Mouse (Mus musculus) MEL (cell line): ENCODE data around the gene Tjp3. TPM values are rescaled to one million over a fixed set of nuclear protein-coding genes. Genes with fewer than 3 reads are reported as not detected.

ENCODE experiments used
- DNase-seq: peaks from one replicate; pipeline ENCODE4 v3.0.0; 2011; ENCODE audit warnings: low read depth, low spot score
- H3K27ac ChIP-seq: 2 replicates; pipeline ENCODE4 v1.5.1; 2012; ENCODE audit warnings: low read depth, mild to moderate bottlenecking, control low read depth, low read length, moderate library complexity; ENCODE audit not compliant: control insufficient read depth
- H3K27me3 ChIP-seq, 2 experiments: fragments of 150-350 bp in 1 of 2; sonication (generic) in 1 of 2; 2 replicates each; pipeline ENCODE4 v1.6.1; 2012; ENCODE audit warnings: low read length in 2 of 2, mild to moderate bottlenecking in 2 of 2, improper control_type of control experiment in 1 of 2, moderate library complexity in 1 of 2; ENCODE audit not compliant: insufficient read depth in 2 of 2, control insufficient read depth in 1 of 2
- H3K36me3 ChIP-seq, 2 experiments: 2 replicates each; pipeline ENCODE4 v1.6.1; 2012 to 2014; ENCODE audit warnings: low read length in 2 of 2, improper control_type of control experiment in 1 of 2, inconsistent platforms in 1 of 2, mild to moderate bottlenecking in 1 of 2; ENCODE audit not compliant: insufficient read depth in 2 of 2, control insufficient read depth in 1 of 2
- H3K4me1 ChIP-seq, 2 experiments: fragments of 150-350 bp in 1 of 2; sonication (generic) in 1 of 2; 2 replicates each; pipeline ENCODE4 v1.6.1; 2012; ENCODE audit warnings: low read length in 2 of 2, improper control_type of control experiment in 1 of 2, mild to moderate bottlenecking in 1 of 2; ENCODE audit not compliant: insufficient read depth in 2 of 2, control insufficient read depth in 1 of 2
- H3K4me3 ChIP-seq, 2 experiments: fragments of 150-350 bp in 1 of 2; sonication (generic) in 1 of 2; 2 replicates each; pipeline ENCODE4 v1.5.1; 2012; ENCODE audit warnings: low read depth in 2 of 2, low read length in 2 of 2, mild to moderate bottlenecking in 2 of 2, moderate library complexity in 2 of 2, control low read depth in 1 of 2, improper control_type of control experiment in 1 of 2; ENCODE audit not compliant: control insufficient read depth in 1 of 2, insufficient read depth in 1 of 2
- H3K79me2 ChIP-seq: 2 replicates; pipeline ENCODE4 v1.6.1; 2012; ENCODE audit warnings: mild to moderate bottlenecking, low read length, moderate library complexity; ENCODE audit not compliant: control insufficient read depth, poor library complexity, insufficient read depth
- H3K9ac ChIP-seq: 2 replicates; pipeline ENCODE4 v1.6.1; 2012; ENCODE audit warnings: low read depth, mild to moderate bottlenecking, control low read depth, low read length, moderate library complexity; ENCODE audit not compliant: control insufficient read depth, poor library complexity, severe bottlenecking
- H3K9me3 ChIP-seq: fragments of 150-350 bp; sonication (generic); replicated peaks from 2 replicates; pipeline ENCODE4 v1.6.1; 2012; ENCODE audit warnings: mild to moderate bottlenecking, low read length, improper control_type of control experiment, moderate library complexity; ENCODE audit not compliant: insufficient read depth
- CHD2 ChIP-seq: IDR thresholded peaks from 2 replicates; pipeline ENCODE4 v1.6.1; 2011; ENCODE audit warnings: low read length, improper control_type of control experiment
- CTCF ChIP-seq, 3 experiments: IDR thresholded peaks in 2 of 3; conservative IDR thresholded peaks in 1 of 3; 2 replicates each; pipeline ENCODE4 v1.5.1; 2011 to 2012; ENCODE audit warnings: low read length in 3 of 3, low read depth in 2 of 3, mild to moderate bottlenecking in 2 of 3, improper control_type of control experiment in 1 of 3, inconsistent platforms in 1 of 3, mixed read lengths in 1 of 3, moderate library complexity in 1 of 3; ENCODE audit not compliant: control insufficient read depth in 1 of 3, insufficient read depth in 1 of 3, poor library complexity in 1 of 3, severe bottlenecking in 1 of 3
- E2F4 ChIP-seq: IDR thresholded peaks from 2 replicates; pipeline ENCODE4 v1.6.1; 2011; ENCODE audit warnings: low read depth, low read length, improper control_type of control experiment, borderline replicate concordance
- ELF1 ChIP-seq: IDR thresholded peaks from 2 replicates; pipeline ENCODE4 v1.6.1; 2014; ENCODE audit warnings: low read depth, mild to moderate bottlenecking, inconsistent platforms, low read length, improper control_type of control experiment, moderate library complexity
- EP300 ChIP-seq, 2 experiments: IDR thresholded peaks; 2 replicates each; pipeline ENCODE4 v1.6.1; 2011; ENCODE audit warnings: improper control_type of control experiment in 2 of 2, low read length in 2 of 2, low read depth in 1 of 2, mild to moderate bottlenecking in 1 of 2
- ETS1 ChIP-seq: IDR thresholded peaks from 2 replicates; pipeline ENCODE4 v1.6.1; 2012; ENCODE audit warnings: low read depth, mild to moderate bottlenecking, inconsistent platforms, low read length, improper control_type of control experiment, moderate library complexity
- GABPA ChIP-seq: IDR thresholded peaks from 2 replicates; pipeline ENCODE4 v1.6.1; 2012; ENCODE audit warnings: low read depth, mild to moderate bottlenecking, inconsistent platforms, low read length, improper control_type of control experiment, moderate library complexity
- GATA1 ChIP-seq: IDR thresholded peaks from 2 replicates; pipeline ENCODE4 v1.6.1; 2011; ENCODE audit warnings: low read depth, low read length, improper control_type of control experiment
- HCFC1 ChIP-seq: IDR thresholded peaks from 2 replicates; pipeline ENCODE4 v1.6.1; 2012; ENCODE audit warnings: low read depth, mild to moderate bottlenecking, inconsistent platforms, low read length, improper control_type of control experiment, moderate library complexity
- JUND ChIP-seq: IDR thresholded peaks from 2 replicates; pipeline ENCODE4 v1.6.1; 2011; ENCODE audit warnings: low read depth, mild to moderate bottlenecking, improper control_type of control experiment, low read length
- MAFK ChIP-seq: IDR thresholded peaks from 2 replicates; pipeline ENCODE4 v1.6.1; 2011; ENCODE audit warnings: low read depth, mild to moderate bottlenecking, low read length, improper control_type of control experiment, borderline replicate concordance
- MAX ChIP-seq: IDR thresholded peaks from 2 replicates; pipeline ENCODE4 v1.6.1; 2011; ENCODE audit warnings: low read length, improper control_type of control experiment
- MEF2A ChIP-seq: IDR thresholded peaks from 2 replicates; pipeline ENCODE4 v1.6.1; 2014; ENCODE audit warnings: low read depth, mild to moderate bottlenecking, inconsistent platforms, low read length, improper control_type of control experiment; ENCODE audit not compliant: poor library complexity, insufficient replicate concordance, severe bottlenecking; ENCODE audit errors: extremely low read depth
- MXI1 ChIP-seq: IDR thresholded peaks from 2 replicates; pipeline ENCODE4 v1.6.1; 2011; ENCODE audit warnings: mild to moderate bottlenecking, low read depth, low read length, improper control_type of control experiment
- MYB ChIP-seq: IDR thresholded peaks from 2 replicates; pipeline ENCODE4 v1.6.1; 2011; ENCODE audit warnings: mild to moderate bottlenecking, low read depth, low read length, improper control_type of control experiment
- NELFE ChIP-seq: IDR thresholded peaks from 2 replicates; pipeline ENCODE4 v1.6.1; 2011; ENCODE audit warnings: low read depth, low read length, improper control_type of control experiment
- NRF1 ChIP-seq: IDR thresholded peaks from 2 replicates; pipeline ENCODE4 v1.6.1; 2014; ENCODE audit warnings: low read depth, mild to moderate bottlenecking, inconsistent platforms, low read length, improper control_type of control experiment, moderate library complexity; ENCODE audit not compliant: poor library complexity, insufficient read depth, severe bottlenecking
- POLR2A ChIP-seq, 2 experiments: IDR thresholded peaks; 2 replicates each; pipeline ENCODE4 v1.6.1; 2011 to 2012; ENCODE audit warnings: low read length in 2 of 2, mild to moderate bottlenecking in 2 of 2, control low read depth in 1 of 2, improper control_type of control experiment in 1 of 2, low read depth in 1 of 2, moderate library complexity in 1 of 2; ENCODE audit not compliant: control insufficient read depth in 1 of 2, insufficient read depth in 1 of 2, poor library complexity in 1 of 2
- POLR2AphosphoS5 ChIP-seq: IDR thresholded peaks from 2 replicates; pipeline ENCODE4 v1.6.1; 2012; ENCODE audit warnings: low read depth, borderline replicate concordance, mild to moderate bottlenecking, inconsistent platforms, low read length, moderate library complexity, mixed read lengths
- RCOR1 ChIP-seq: IDR thresholded peaks from 2 replicates; pipeline ENCODE4 v1.6.1; 2012; ENCODE audit warnings: low read depth, mild to moderate bottlenecking, inconsistent platforms, low read length, improper control_type of control experiment
- SIN3A ChIP-seq: IDR thresholded peaks from 2 replicates; pipeline ENCODE4 v1.6.1; 2012; ENCODE audit warnings: low read length, improper control_type of control experiment, inconsistent platforms
- SMC3 ChIP-seq: IDR thresholded peaks from 2 replicates; pipeline ENCODE4 v1.6.1; 2011; ENCODE audit warnings: low read depth, low read length, improper control_type of control experiment
- TCF12 ChIP-seq: IDR thresholded peaks from 2 replicates; pipeline ENCODE4 v1.6.1; 2014; ENCODE audit warnings: low read depth, mild to moderate bottlenecking, inconsistent platforms, low read length, improper control_type of control experiment, moderate library complexity
- UBTF ChIP-seq: IDR thresholded peaks from 2 replicates; pipeline ENCODE4 v1.6.1; 2012; ENCODE audit warnings: low read depth, mild to moderate bottlenecking, inconsistent platforms, low read length, improper control_type of control experiment, moderate library complexity, borderline replicate concordance; ENCODE audit not compliant: insufficient read depth
- USF1 ChIP-seq: IDR thresholded peaks from 2 replicates; pipeline ENCODE4 v1.6.1; 2014; ENCODE audit warnings: low read depth, mild to moderate bottlenecking, inconsistent platforms, low read length, improper control_type of control experiment, moderate library complexity
- USF2 ChIP-seq, 2 experiments: IDR thresholded peaks; 2 replicates each; pipeline ENCODE4 v1.6.1; 2011 to 2012; ENCODE audit warnings: improper control_type of control experiment in 2 of 2, low read length in 2 of 2, borderline replicate concordance in 1 of 2, inconsistent platforms in 1 of 2, low read depth in 1 of 2, mild to moderate bottlenecking in 1 of 2; ENCODE audit not compliant: insufficient read depth in 1 of 2
- ZKSCAN1 ChIP-seq: IDR thresholded peaks from 2 replicates; pipeline ENCODE4 v1.6.1; 2012; ENCODE audit warnings: low read depth, mild to moderate bottlenecking, inconsistent platforms, low read length, improper control_type of control experiment, moderate library complexity
- ZMIZ1 ChIP-seq: IDR thresholded peaks from 2 replicates; pipeline ENCODE4 v1.6.1; 2012; ENCODE audit warnings: low read depth, mild to moderate bottlenecking, inconsistent platforms, low read length, improper control_type of control experiment, moderate library complexity
- polyA plus RNA-seq, 2 experiments: library from polyadenylated mRNA; stranded (reverse) in 1 of 2; unstranded in 1 of 2; fragments of >175 nt in 1 of 2; fragments of >200 nt in 1 of 2; gene quantifications; 2 replicates each; pipeline versions ENCODE4 v1.2.1 to v1.2.4; 2012; ENCODE audit warnings: low replicate concordance in 2 of 2, low read depth in 1 of 2; ENCODE audit not compliant: insufficient read length in 2 of 2, insufficient read depth in 1 of 2, missing spikeins in 1 of 2
- total RNA-seq: library from RNA; depleted of rRNA; stranded (reverse); fragments of 300-350 nt; gene quantifications from 2 replicates; pipeline ENCODE4 v1.2.3, GENCODE M21; 2012

Tjp3 gene
- total and polyA plus RNA-seq, 3 experiments, result 2.9 to 4.9 TPM; not detected in 1

GRCm38 (mm10) chr10:81286586-81286985 lies 4.8 kb downstream of the Tjp3 start:
- DNase-seq, result peak; percentile 38
- peaks cover 6 to 18% of the 10 kb centered on the region in 2 experiments for H3K4me1 ChIP-seq
- no peaks in the 10 kb centered on the region for H3K79me2 ChIP-seq
- TF ChIP-seq E2F4, result no peak
- TF ChIP-seq, all 39 proteins: peak for 0
- Histone ChIP-seq H3K9ac (peak overlapping the region; percentile 78), H3K36me3 (peaks cover 0 to 13% of the 10 kb centered on the region in 2 experiments; a peak in 2 of 4 replicates), H3K27me3 (no peaks in the 10 kb centered on the region), H3K9me3 (no peaks in the 10 kb centered on the region), H3K4me3 (peak overlapping the region; percentile 48 to 85), H3K27ac (no peak overlapping the region)

- H3K27ac ChIP-seq, result peak overlapping the region; percentile 35
- H3K4me1 ChIP-seq, result peaks cover 2 to 10% of the 10 kb centered on the region in 2 experiments; a peak in 3 of 4 replicates
- H3K79me2 ChIP-seq, result no peaks in the 10 kb centered on the region
- no peaks in the 10 kb centered on the region for H3K27me3 ChIP-seq
- no peaks in the 10 kb centered on the region for H3K9me3 ChIP-seq
- peaks cover 0 to 7% of the 10 kb centered on the region in 2 experiments; a peak in 2 of 4 replicates for H3K36me3 ChIP-seq
- peak overlapping the region; percentile 78 for H3K9ac ChIP-seq
- H3K4me3 ChIP-seq, result peak overlapping the region; percentile 48 to 85
- peak; percentile 93 for DNase-seq
- no peak for TF ChIP-seq MAFK
- TF ChIP-seq POLR2A (IDR thresholded peaks at IDR 0.05; ENCODE audit: control insufficient read depth in 1 of 2, insufficient read depth in 1 of 2, low read depth in 1 of 2, low read length in 2 of 2, poor library complexity in 1 of 2), result peak in 1 of 2 experiments; percentile 41; a peak in 1 of 4 replicates
- peak; percentile 76 for TF ChIP-seq ELF1
- TF ChIP-seq EP300 (IDR thresholded peaks at IDR 0.05; ENCODE audit: low read depth in 1 of 2, low read length in 2 of 2), result 0 out of 4 replicates have a peak, but pooled peaks of 1 of the 2 experiments have one; percentile 19
- peak; percentile 72; the same call in 1 of the 2 replicates for TF ChIP-seq UBTF
- TF ChIP-seq JUND, result no peak
- 0 out of 2 replicates have a peak, but pooled peaks have one; percentile 18 for TF ChIP-seq NRF1
- TF ChIP-seq GATA1, result no peak
- TF ChIP-seq USF1, result 0 out of 2 replicates have a peak, but pooled peaks have one; percentile 41
- TF ChIP-seq CTCF (IDR thresholded peaks at IDR 0.05 in 2 of 3, conservative IDR thresholded peaks at IDR 0.05 in 1 of 3; ENCODE audit: control insufficient read depth in 1 of 3, insufficient read depth in 1 of 3, low read depth in 2 of 3, low read length in 3 of 3, poor library complexity in 1 of 3, severe bottlenecking in 1 of 3), result peak in 1 of 3 experiments; percentile 3; a peak in 1 of 6 replicates
- no peak for TF ChIP-seq GABPA
- TF ChIP-seq MYB, result no peak
- peak; percentile 84 for TF ChIP-seq HCFC1
- no peak for TF ChIP-seq POLR2AphosphoS5
- TF ChIP-seq USF2 (IDR thresholded peaks at IDR 0.05; ENCODE audit: borderline replicate concordance in 1 of 2, insufficient read depth in 1 of 2, low read depth in 1 of 2, low read length in 2 of 2), result no peak
- peak; percentile 99 for TF ChIP-seq SIN3A
- peak; percentile 61; the same call in 1 of the 2 replicates for TF ChIP-seq TCF12
- TF ChIP-seq ZKSCAN1, result no peak
- no peak for TF ChIP-seq MEF2A
- TF ChIP-seq MXI1, result peak; percentile 56
- TF ChIP-seq CHD2, result no peak
- TF ChIP-seq SMC3, result no peak
- no peak for TF ChIP-seq ZMIZ1
- no peak for TF ChIP-seq E2F4
- TF ChIP-seq MAX, result no peak
- 0 out of 2 replicates have a peak, but pooled peaks have one; percentile 7 for TF ChIP-seq RCOR1
- TF ChIP-seq ETS1, result peak; percentile 62; the same call in 1 of the 2 replicates
- TF ChIP-seq NELFE, result peak; percentile 32; the same call in 1 of the 2 replicates
Observed at GRCm38 (mm10) chr10:81285694-81286450, 5.5 kb downstream of the Tjp3 start.
